Mouse (Mus musculus) neural tube, embryonic 11.5 days (tissue): ENCODE measurements around the gene Ptdss2. TPM values are rescaled to one million over a fixed set of nuclear protein-coding genes. Genes with fewer than 3 reads are reported as not detected.

Source experiments
- ATAC-seq: fragments of 200-750 bp; cut with Nextera tagmentation; 2 replicates; pipeline ENCODE4 v1.8.0; 2017; ENCODE audit warnings: moderate number of reproducible peaks, mild to moderate bottlenecking, moderate TSS enrichment, moderate library complexity; ENCODE audit not compliant: insufficient read depth, low FRiP score, low TSS enrichment
- DNase-seq: peaks from one replicate; pipeline ENCODE4 v3.0.0-alpha.2; 2015; ENCODE audit warnings: low spot score
- H3K27ac ChIP-seq: fragments of 300-500 bp; sonication (generic); 2 replicates; pipeline ENCODE4 v1.5.1; 2014; ENCODE audit warnings: low read depth, mild to moderate bottlenecking, low read length
- H3K27me3 ChIP-seq: fragments of 300-500 bp; sonication (generic); 2 replicates; pipeline ENCODE4 v1.6.1; 2014; ENCODE audit warnings: mild to moderate bottlenecking, low read length, mixed read lengths; ENCODE audit not compliant: control insufficient read depth, insufficient read depth
- H3K36me3 ChIP-seq: fragments of 300-500 bp; sonication (generic); 2 replicates; pipeline ENCODE4 v1.6.1; 2014; ENCODE audit warnings: mild to moderate bottlenecking, low read length, moderate library complexity, mixed read lengths; ENCODE audit not compliant: control insufficient read depth, insufficient read depth
- H3K4me1 ChIP-seq: fragments of 300-500 bp; sonication (generic); 2 replicates; pipeline ENCODE4 v1.6.1; 2014; ENCODE audit warnings: low read length, mixed read lengths; ENCODE audit not compliant: control insufficient read depth, insufficient read depth
- H3K4me2 ChIP-seq: fragments of 300-500 bp; sonication (generic); 2 replicates; pipeline ENCODE4 v1.6.1; 2014; ENCODE audit warnings: low read depth, mild to moderate bottlenecking, moderate library complexity
- H3K4me3 ChIP-seq: fragments of 300-500 bp; sonication (generic); 2 replicates; pipeline ENCODE4 v1.5.1; 2014; ENCODE audit warnings: low read depth, low read length
- H3K9ac ChIP-seq: fragments of 300-500 bp; sonication (generic); 2 replicates; pipeline ENCODE4 v1.6.1; 2014; ENCODE audit warnings: mild to moderate bottlenecking, low read length
- H3K9me3 ChIP-seq: fragments of 300-500 bp; sonication (generic); 2 replicates; pipeline ENCODE4 v1.6.1; 2016; ENCODE audit warnings: low read length; ENCODE audit not compliant: control insufficient read depth
- WGBS: fragments of 180-500 bp; shearing (Covaris S2); extraction: QIAGEN DNeasy Blood & Tissue Kit; methylation state at CpG from one replicate; pipeline ENCODE4 v1.1.7; 2014; 5-methylcytosine and 5-hydroxymethylcytosine counted together
- polyA plus RNA-seq: library from polyadenylated mRNA; unstranded; fragments of >200 nt; fragmentation: Nextera tagmentation; extraction: Ambion mirVana; gene quantifications from 2 replicates; pipeline ENCODE4 v1.2.1, GENCODE M21; 2014

The Ptdss2 gene
- polyA plus RNA-seq, 1 experiment from 2014 or later = 69.0 TPM

- WGBS = 87% methylated on average over 9 of the region's 9 CpGs
Measured at GRCm38 (mm10) chr7:141115874-141116273, 6.3 kb upstream of the Ptdss2 start.

GRCm38 (mm10) chr7:141117636-141118035, 4.5 kb upstream of the Ptdss2 start, which contains the start of gene Ano9:
Ano9 (minus strand) TSS chr7:141117806.
- ATAC-seq (no peak), DNase-seq (no peak)
- no peaks in the 10 kb centered on the region for H3K27me3 ChIP-seq
- H3K9ac ChIP-seq = no peak within 1 kb of the TSS
- no peaks in the 10 kb centered on the region for H3K9me3 ChIP-seq
- H3K27ac ChIP-seq = no peak within 1 kb of the TSS
- 10% methylated on average over 9 of the region's 9 CpGs for WGBS
- no peaks in the 10 kb centered on the region for H3K4me1 ChIP-seq
- no peak within 1 kb of the TSS for H3K4me3 ChIP-seq
- no peak within 1 kb of the TSS for H3K4me2 ChIP-seq
- H3K36me3 ChIP-seq = no peaks in the 10 kb centered on the region

More at GRCm38 (mm10) chr7:141115874-141116273, 6.3 kb upstream of the Ptdss2 start:
- Histone ChIP-seq H3K27me3 (no peaks in the 10 kb centered on the region), H3K36me3 (no peaks in the 10 kb centered on the region), H3K9ac (no peak overlapping the region), H3K4me3 (no peak overlapping the region), H3K9me3 (no peaks in the 10 kb centered on the region), H3K4me2 (no peak overlapping the region), H3K4me1 (no peaks in the 10 kb centered on the region), H3K27ac (no peak overlapping the region)
- ATAC-seq (no peak), DNase-seq (no peak)

GRCm38 (mm10) chr7:141119487-141119886, 2.7 kb upstream of the Ptdss2 start:
- no peaks in the 10 kb centered on the region for H3K27me3 ChIP-seq
- WGBS = 77% methylated on average over 3 of the region's 3 CpGs
- no peak overlapping the region for H3K9ac ChIP-seq
- ATAC-seq (no peak), DNase-seq (no peak)
- no peak overlapping the region for H3K4me3 ChIP-seq
- H3K36me3 ChIP-seq = no peaks in the 10 kb centered on the region
- no peaks in the 10 kb centered on the region for H3K9me3 ChIP-seq
- no peak overlapping the region for H3K4me2 ChIP-seq
- no peak overlapping the region for H3K27ac ChIP-seq
- H3K4me1 ChIP-seq = no peaks in the 10 kb centered on the region

GRCm38 (mm10) chr7:141120605-141121004, 1.6 kb upstream of the Ptdss2 start:
- no peaks in the 10 kb centered on the region for H3K9me3 ChIP-seq
- no peak overlapping the region for H3K4me2 ChIP-seq
- H3K4me3 ChIP-seq = no peak overlapping the region
- no peak overlapping the region for H3K27ac ChIP-seq
- ATAC-seq (no peak), DNase-seq (no peak)
- no peak overlapping the region for H3K9ac ChIP-seq
- WGBS = 85% methylated on average over 3 of the region's 3 CpGs
- no peaks in the 10 kb centered on the region for H3K4me1 ChIP-seq
- no peaks in the 10 kb centered on the region for H3K27me3 ChIP-seq
- no peaks in the 10 kb centered on the region for H3K36me3 ChIP-seq

GRCm38 (mm10) chr7:141121051-141121531, 1.1 kb upstream of the Ptdss2 start:
- Histone ChIP-seq H3K4me2 (no peak overlapping the region), H3K27me3 (no peaks in the 10 kb centered on the region), H3K4me3 (no peak overlapping the region), H3K9ac (no peak overlapping the region), H3K9me3 (no peaks in the 10 kb centered on the region), H3K36me3 (no peaks in the 10 kb centered on the region), H3K4me1 (no peaks in the 10 kb centered on the region), H3K27ac (no peak overlapping the region)
- no peak for DNase-seq
- no peak for ATAC-seq
- 77% methylated on average over 5 of the region's 5 CpGs for WGBS

DNA sequence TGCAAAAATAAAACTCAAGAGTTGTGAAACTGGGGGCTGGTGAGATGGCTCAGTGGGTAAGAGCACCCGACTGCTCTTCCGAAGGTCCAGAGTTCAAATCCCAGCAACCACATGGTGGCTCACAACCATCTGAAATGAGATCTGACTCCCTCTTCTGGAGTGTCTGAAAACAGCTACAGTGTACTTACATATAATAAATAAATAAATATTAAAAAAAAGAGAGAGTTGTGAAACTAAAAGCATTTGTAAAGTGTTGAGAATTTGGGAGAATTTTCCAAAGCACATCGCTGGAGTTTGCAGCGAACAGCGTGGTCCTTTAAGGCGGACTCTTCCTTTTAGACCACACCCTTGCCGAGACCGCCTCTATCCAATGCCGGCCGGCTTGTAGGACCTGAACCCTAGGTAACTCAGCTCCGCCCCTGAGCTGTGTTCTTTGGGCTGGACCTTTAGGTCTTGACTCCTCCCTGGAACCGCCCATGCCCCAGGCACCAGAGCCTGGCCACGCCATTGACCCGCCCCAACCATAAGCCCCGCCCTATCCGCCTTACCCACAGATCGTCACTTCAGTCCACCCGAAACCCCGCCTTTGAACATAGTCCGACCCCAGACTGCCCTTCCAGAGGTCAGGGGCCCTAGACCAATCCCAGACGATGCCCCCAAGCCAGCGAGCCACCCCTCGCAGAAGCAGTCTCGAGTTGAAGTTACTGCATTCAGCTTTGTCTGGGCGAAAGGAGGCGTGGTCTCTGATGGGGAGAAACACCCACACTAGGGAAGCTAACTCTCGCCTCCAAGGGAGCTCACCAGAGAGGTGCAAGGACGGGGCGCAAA, 721 bp downstream of the Ptdss2 start:
- WGBS = 2% methylated on average over 29 of the region's 29 CpGs

GRCm38 (mm10) chr7:141123517-141123856, 1.3 kb downstream of the Ptdss2 start:
- Histone ChIP-seq H3K36me3 (no peaks in the 10 kb centered on the region), H3K9ac (peak overlapping the region; percentile 75), H3K4me2 (peak overlapping the region; percentile 60), H3K27ac (peak overlapping the region; percentile 79), H3K27me3 (no peaks in the 10 kb centered on the region), H3K9me3 (no peaks in the 10 kb centered on the region), H3K4me3 (peak overlapping the region; percentile 45), H3K4me1 (no peaks in the 10 kb centered on the region)
- 2% methylated on average over 15 of the region's 15 CpGs for WGBS
- no peak for DNase-seq
- ATAC-seq = no peak; the same call in 1 of the 2 replicates

More for the DNA sequence above, 721 bp downstream of the Ptdss2 start:
- ATAC-seq (peak; percentile 99), DNase-seq (peak; percentile 95)
- Histone ChIP-seq H3K9me3 (no peaks in the 10 kb centered on the region), H3K9ac (peak overlapping the region; percentile 75), H3K4me2 (peak overlapping the region; percentile 60), H3K4me1 (no peaks in the 10 kb centered on the region), H3K27ac (peak overlapping the region; percentile 79), H3K4me3 (peak overlapping the region; percentile 45), H3K27me3 (no peaks in the 10 kb centered on the region), H3K36me3 (no peaks in the 10 kb centered on the region)

GRCm38 (mm10) chr7:141131024-141131820, 9.0 kb downstream of the Ptdss2 start:
- WGBS = under 1% methylated on average over 59 of the region's 59 CpGs
- Histone ChIP-seq H3K36me3 (peaks cover under 1% of the 10 kb centered on the region; the same call in 1 of the 2 replicates), H3K9me3 (no peaks in the 10 kb centered on the region), H3K4me1 (peaks cover 8% of the 10 kb centered on the region), H3K27me3 (no peaks in the 10 kb centered on the region), H3K4me3 (peak overlapping the region; percentile 73), H3K27ac (no peak overlapping the region), H3K9ac (peak overlapping the region; percentile 78), H3K4me2 (peak overlapping the region; percentile 56)
- ATAC-seq (peak; percentile 99), DNase-seq (peak; percentile 99)
